Mouse (Mus musculus): ENCODE data around the gene Atp5g1. TPM values are rescaled to one million over a fixed set of nuclear protein-coding genes. Genes with fewer than 3 reads are reported as not detected.

The Atp5g1 gene
- polyA plus RNA-seq, 1 experiment from 2014 or later, result 642 TPM

DNA sequence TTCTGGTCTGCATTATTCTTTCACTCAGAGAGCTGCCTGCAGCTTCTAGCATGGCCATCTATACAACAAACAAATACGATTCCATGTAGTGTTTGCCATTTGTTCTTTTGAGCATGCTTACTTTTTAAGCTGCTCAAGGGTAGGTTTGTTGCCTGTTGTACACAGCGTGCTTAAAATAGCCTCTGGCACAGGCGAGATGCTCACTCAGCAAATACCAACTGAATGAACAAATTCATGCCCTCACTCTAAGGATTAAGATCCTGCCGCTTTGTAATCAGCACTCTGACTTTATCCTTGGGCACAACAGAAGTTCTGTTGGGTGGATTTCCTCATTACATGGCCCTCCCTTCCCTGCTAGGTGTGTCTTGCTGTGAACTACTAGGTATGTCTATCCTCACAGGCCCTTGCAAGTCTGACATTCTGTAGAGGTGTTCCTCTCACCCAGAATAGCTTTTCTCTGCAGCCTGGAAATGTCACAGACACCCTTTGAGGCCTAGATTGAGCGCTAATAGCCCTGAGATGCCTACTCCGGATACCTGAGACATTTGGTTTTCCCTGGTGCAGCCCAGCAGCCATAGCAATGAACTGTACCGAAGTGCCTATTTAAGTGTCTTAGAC lies 17.3 kb upstream of the Atp5g1 start:
- 44% methylated on average over 7 of the region's 7 CpGs for WGBS
- H3K9ac ChIP-seq, result no peak overlapping the region
- H3K27me3 ChIP-seq, result 0 out of 2 replicates have a peak, but pooled peaks cover 10% of the 10 kb centered on the region
- ATAC-seq (ENCODE audit: low read depth), result no peak
- H3K9me3 ChIP-seq, result 0 out of 2 replicates have a peak, but pooled peaks cover 4% of the 10 kb centered on the region
- H3K4me1 ChIP-seq (replicated peaks), result no peaks in the 10 kb centered on the region
- H3K4me2 ChIP-seq, result no peak overlapping the region
- H3K36me3 ChIP-seq, result no peaks in the 10 kb centered on the region
- H3K4me3 ChIP-seq, result no peak overlapping the region
- H3K27ac ChIP-seq (replicated peaks), result no peak overlapping the region

DNA sequence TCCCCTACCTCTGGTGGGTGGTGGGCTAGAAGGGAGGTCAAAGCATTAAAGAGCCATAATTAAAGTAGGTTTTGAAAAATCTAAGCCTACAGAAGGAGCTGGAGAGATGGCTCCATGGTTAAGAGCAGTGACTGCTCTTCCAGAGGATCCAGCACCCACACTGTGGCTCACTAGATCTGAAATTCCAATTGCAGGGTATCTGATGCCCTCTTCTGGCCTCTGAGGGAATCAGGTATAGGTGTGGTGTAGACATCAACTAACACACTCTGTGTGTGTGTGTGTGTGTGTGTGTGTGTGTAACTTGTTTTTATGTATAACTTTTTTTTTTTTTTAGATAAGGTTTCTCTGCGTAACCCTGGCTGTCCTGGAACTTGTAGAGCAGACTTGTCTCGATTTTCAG lies 15.6 kb upstream of the Atp5g1 start:
- Histone ChIP-seq H3K4me2 (no peak overlapping the region), H3K9ac (no peak overlapping the region), H3K4me3 (no peak overlapping the region), H3K4me1 (replicated peaks) (no peaks in the 10 kb centered on the region), H3K27ac (replicated peaks) (no peak overlapping the region), H3K9me3 (0 out of 2 replicates have a peak, but pooled peaks cover 4% of the 10 kb centered on the region), H3K36me3 (no peaks in the 10 kb centered on the region), H3K27me3 (0 out of 2 replicates have a peak, but pooled peaks cover 10% of the 10 kb centered on the region)
- no peak for ATAC-seq (ENCODE audit: low read depth)
- 68% methylated on average over 2 of the region's 2 CpGs for WGBS

- no peak overlapping the region for H3K27ac ChIP-seq (replicated peaks)
- ATAC-seq (ENCODE audit: low read depth), result no peak
- H3K9ac ChIP-seq, result no peak overlapping the region
- H3K4me3 ChIP-seq, result no peak overlapping the region
- H3K4me2 ChIP-seq, result no peak overlapping the region
- WGBS, result 84% methylated on average over 6 of the region's 6 CpGs
- no peaks in the 10 kb centered on the region for H3K4me1 ChIP-seq (replicated peaks)
- peaks cover 8% of the 10 kb centered on the region; the same call in 1 of the 2 replicates for H3K27me3 ChIP-seq
- H3K36me3 ChIP-seq, result no peaks in the 10 kb centered on the region
- H3K9me3 ChIP-seq, result 0 out of 2 replicates have a peak, but pooled peaks cover 4% of the 10 kb centered on the region
Measured at GRCm38 (mm10) chr11:96087981-96088380, 12.5 kb upstream of the Atp5g1 start.

- Histone ChIP-seq H3K27ac (replicated peaks) (no peak overlapping the region), H3K4me3 (no peak overlapping the region), H3K9ac (no peak overlapping the region), H3K4me2 (no peak overlapping the region), H3K9me3 (no peaks in the 10 kb centered on the region), H3K4me1 (replicated peaks) (no peaks in the 10 kb centered on the region), H3K27me3 (no peaks in the 10 kb centered on the region; the same call in 1 of the 2 replicates), H3K36me3 (no peaks in the 10 kb centered on the region)
- 76% methylated on average over 3 of the region's 3 CpGs for WGBS
- no peak for ATAC-seq (ENCODE audit: low read depth)
Measured at GRCm38 (mm10) chr11:96082682-96083081, 7.2 kb upstream of the Atp5g1 start.

DNA sequence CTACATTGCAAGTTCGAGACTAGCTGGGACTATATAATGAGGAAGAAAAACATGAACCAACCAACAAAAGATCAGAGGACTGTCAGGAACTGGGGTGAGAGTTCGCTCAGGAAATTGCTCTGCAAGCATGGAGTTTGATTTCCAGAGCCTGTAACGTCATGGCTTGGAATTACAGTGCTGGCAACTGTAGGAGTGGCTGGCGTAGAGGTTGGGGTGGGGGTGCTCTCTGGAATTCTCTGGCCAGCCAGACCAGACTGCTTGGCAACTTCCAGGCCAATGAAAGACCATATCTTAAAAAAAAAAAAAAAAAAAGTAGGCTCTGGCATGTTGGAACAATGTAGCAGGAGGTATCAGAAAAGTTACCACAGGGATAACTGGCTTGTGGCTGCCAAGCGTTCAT lies 5.3 kb upstream of the Atp5g1 start:
- ATAC-seq (ENCODE audit: low read depth), result no peak
- 80% methylated on average over 5 of the region's 5 CpGs for WGBS

DNA sequence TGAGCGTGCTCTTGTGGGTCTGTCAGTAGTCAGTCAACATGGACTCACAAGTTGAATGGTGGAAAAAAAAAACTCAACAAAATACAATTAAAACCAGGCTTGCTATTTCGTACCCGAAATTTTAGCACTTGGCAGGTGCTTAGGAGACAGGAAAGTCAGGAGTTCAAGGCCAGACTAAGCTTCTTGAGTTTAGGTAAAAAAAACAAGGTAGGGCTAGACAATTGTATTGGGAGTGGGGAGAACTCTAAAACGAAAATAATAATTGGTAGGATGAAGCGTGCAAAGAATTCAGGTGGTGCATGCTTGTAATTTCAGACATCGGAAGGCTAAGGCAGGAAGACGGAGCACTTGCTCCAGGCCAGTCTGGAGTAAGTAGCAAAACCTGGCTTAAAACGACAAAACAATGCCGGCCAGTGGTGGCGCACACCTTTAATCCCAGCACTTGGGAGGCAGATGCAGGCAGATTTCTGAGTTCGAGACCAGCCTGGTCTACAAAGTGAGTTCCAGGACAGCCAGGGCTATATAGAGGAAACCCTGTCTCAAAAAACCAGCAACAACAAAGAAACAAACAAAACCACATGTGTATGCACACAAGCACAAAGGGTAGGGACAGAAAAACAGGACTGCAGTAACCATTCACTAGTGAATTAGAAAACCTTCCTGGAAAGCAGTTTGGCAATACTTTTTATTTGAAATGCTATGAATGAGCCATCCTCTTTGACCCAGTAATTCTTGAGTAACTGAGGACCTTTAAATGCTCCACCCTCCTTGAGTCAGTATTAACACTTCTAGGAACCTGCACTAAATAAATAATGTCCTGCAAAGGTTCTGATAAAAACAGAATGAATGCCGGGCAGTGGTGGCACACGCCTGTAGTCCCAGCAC lies 993 bp upstream of the Atp5g1 start:
- H3K9ac ChIP-seq, result peak overlapping the region; percentile 65
- 70% methylated on average over 13 of the region's 13 CpGs for WGBS

More for the DNA sequence above, 5.3 kb upstream of the Atp5g1 start:
- Histone ChIP-seq H3K36me3 (no peaks in the 10 kb centered on the region), H3K27ac (replicated peaks) (no peak overlapping the region), H3K27me3 (no peaks in the 10 kb centered on the region; the same call in 1 of the 2 replicates), H3K4me3 (no peak overlapping the region), H3K4me2 (no peak overlapping the region), H3K4me1 (replicated peaks) (peaks cover 4% of the 10 kb centered on the region; the same call in 1 of the 2 replicates), H3K9ac (no peak overlapping the region), H3K9me3 (no peaks in the 10 kb centered on the region)

GRCm38 (mm10) chr11:96075177-96075508 lies 327 bp downstream of the Atp5g1 start:
- Histone ChIP-seq H3K9ac (peak overlapping the region; percentile 93), H3K9me3 (no peaks in the 10 kb centered on the region), H3K4me1 (replicated peaks) (peaks cover 25% of the 10 kb centered on the region), H3K4me2 (peak overlapping the region; percentile 91), H3K36me3 (peaks cover 28% of the 10 kb centered on the region), H3K4me3 (peak overlapping the region; percentile 86), H3K27me3 (no peaks in the 10 kb centered on the region), H3K27ac (replicated peaks) (peak overlapping the region; percentile 88)
- ATAC-seq (ENCODE audit: low read depth), result no peak
- 0% methylated on average over 15 of the region's 15 CpGs for WGBS

More for the DNA sequence above, 993 bp upstream of the Atp5g1 start:
- peaks cover 16% of the 10 kb centered on the region for H3K36me3 ChIP-seq
- peak overlapping the region; percentile 33 for H3K4me3 ChIP-seq
- peaks cover 25% of the 10 kb centered on the region for H3K4me1 ChIP-seq (replicated peaks)
- no peaks in the 10 kb centered on the region for H3K27me3 ChIP-seq
- H3K4me2 ChIP-seq, result peak overlapping the region; percentile 91
- H3K9me3 ChIP-seq, result no peaks in the 10 kb centered on the region
- peak overlapping the region; percentile 89 for H3K27ac ChIP-seq (replicated peaks)
- ATAC-seq (ENCODE audit: low read depth), result no peak

DNA sequence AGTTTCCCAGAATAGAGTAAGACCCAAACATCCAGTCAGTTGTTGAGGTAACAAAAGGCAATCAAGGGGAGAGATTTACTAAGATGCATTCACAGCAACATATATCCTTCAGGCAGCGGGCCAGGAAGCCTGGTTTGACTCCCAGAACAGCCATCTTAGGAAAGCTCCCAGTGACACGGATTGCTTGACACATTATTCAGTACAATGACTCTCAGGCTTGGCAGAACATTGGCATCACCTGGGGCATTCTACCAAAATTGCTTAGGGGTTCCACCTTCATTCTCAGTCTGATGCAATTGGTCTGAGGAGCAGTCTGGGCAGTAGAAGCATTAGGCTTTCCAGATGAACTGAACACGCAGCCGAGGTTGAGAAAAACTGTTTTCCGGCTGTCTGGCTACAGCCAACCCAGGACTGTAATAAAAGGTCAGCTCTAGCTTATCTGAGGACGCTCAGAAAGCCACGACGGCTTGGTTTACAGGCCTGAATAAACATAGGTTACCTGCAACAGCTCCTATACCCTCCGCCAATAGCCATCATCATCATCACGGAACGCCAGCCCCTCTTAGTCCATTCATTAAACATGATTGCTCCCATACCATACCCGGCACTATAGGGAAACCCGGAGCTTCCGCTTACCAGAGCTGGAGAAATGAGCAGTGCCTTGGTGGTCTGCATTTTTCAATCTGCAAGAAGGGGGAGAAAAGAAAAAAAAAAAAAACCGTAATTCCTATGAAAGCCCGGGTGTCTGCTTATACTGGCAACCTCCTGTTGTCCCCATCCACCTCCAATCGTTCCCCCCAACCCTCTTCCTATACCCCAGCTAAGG lies 906 bp downstream of the Atp5g1 start:
- peaks cover 33% of the 10 kb centered on the region for H3K36me3 ChIP-seq
- peak overlapping the region; percentile 91 for H3K4me2 ChIP-seq
- peak overlapping the region; percentile 86 for H3K4me3 ChIP-seq
- H3K27me3 ChIP-seq, result no peaks in the 10 kb centered on the region
- ATAC-seq (ENCODE audit: low read depth), result no peak
- no peaks in the 10 kb centered on the region for H3K9me3 ChIP-seq
- peak overlapping the region; percentile 93 for H3K9ac ChIP-seq
- H3K4me1 ChIP-seq (replicated peaks), result peaks cover 25% of the 10 kb centered on the region
- H3K27ac ChIP-seq (replicated peaks), result peak overlapping the region; percentile 88
- WGBS, result 20% methylated on average over 17 of the region's 17 CpGs

DNA sequence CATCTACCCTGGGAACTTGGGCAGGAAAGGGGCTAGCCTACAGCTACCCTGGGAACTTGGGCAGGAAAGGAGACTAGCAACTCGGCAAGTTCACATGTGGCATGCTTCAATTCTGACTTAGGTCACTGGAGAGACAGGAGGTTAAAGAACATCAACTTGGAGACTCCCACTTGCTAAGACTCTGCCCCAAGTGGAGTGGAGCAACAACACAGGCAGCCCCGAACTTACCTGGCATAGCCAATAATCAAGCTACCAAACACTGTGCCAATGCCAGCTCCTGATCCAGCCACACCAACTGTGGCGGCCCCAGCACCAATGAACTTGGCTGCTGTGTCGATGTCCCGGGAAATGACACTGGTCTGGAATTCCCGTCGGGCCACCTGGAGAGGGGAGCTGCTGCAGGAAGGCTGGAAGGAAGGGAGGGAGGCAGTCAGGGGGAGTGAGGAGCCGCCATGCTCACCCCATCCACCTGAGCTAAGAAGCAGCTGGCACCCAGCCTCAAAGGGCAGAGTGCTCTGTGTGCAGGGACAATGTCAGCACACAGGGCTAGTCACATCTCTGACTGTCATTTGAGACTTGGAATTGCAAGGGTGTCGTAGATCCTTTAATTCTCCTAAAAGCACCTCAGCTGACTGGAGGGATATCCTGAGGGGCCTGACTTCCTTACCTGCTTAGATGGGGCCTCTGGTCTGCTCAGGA lies 2.0 kb downstream of the Atp5g1 start:
- Histone ChIP-seq H3K9me3 (no peaks in the 10 kb centered on the region), H3K9ac (peak overlapping the region; percentile 93), H3K4me3 (peak overlapping the region; percentile 86)

GRCm38 (mm10) chr11:96071013-96071412 lies 4.5 kb downstream of the Atp5g1 start:
- Histone ChIP-seq H3K9ac (no peak overlapping the region), H3K9me3 (no peaks in the 10 kb centered on the region), H3K27ac (replicated peaks) (no peak overlapping the region), H3K4me2 (no peak overlapping the region), H3K4me1 (replicated peaks) (peaks cover 22% of the 10 kb centered on the region), H3K4me3 (no peak overlapping the region), H3K36me3 (peaks cover 35% of the 10 kb centered on the region), H3K27me3 (no peaks in the 10 kb centered on the region)
- ATAC-seq (ENCODE audit: low read depth), result no peak
- 88% methylated on average over 1 of the region's 1 CpGs for WGBS

More for the DNA sequence above, 2.0 kb downstream of the Atp5g1 start:
- Histone ChIP-seq H3K4me2 (peak overlapping the region; percentile 91), H3K27ac (replicated peaks) (no peak overlapping the region), H3K36me3 (peaks cover 35% of the 10 kb centered on the region), H3K27me3 (no peaks in the 10 kb centered on the region), H3K4me1 (replicated peaks) (peaks cover 25% of the 10 kb centered on the region)
- 81% methylated on average over 9 of the region's 9 CpGs for WGBS
- no peak for ATAC-seq (ENCODE audit: low read depth)

DNA sequence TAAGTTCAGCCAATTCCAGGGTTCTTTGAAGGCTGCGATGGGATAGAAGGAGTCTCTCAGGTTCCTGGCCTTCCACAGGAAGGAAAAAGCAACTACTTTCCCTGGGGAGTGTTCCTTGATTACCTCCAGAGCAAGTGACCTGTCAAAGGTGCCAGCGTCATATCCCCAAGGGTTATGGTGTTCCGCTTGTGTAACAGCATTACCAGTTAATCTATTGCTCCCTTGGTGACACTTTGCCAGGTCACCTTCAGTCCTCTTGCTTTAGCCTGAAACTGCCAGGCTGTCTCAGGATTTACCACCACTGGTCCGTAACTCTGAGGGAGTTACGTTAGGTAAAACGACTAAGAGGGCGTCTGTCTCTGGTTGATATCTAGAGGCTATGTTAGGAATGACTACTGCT lies 5.1 kb downstream of the Atp5g1 start:
- Histone ChIP-seq H3K27me3 (no peaks in the 10 kb centered on the region), H3K36me3 (peaks cover 35% of the 10 kb centered on the region), H3K4me2 (no peak overlapping the region), H3K9ac (no peak overlapping the region), H3K4me3 (no peak overlapping the region), H3K9me3 (no peaks in the 10 kb centered on the region), H3K4me1 (replicated peaks) (peaks cover 28% of the 10 kb centered on the region), H3K27ac (replicated peaks) (no peak overlapping the region)
- WGBS, result 79% methylated on average over 7 of the region's 7 CpGs
- ATAC-seq (ENCODE audit: low read depth), result no peak
